Mouse (Mus musculus): ENCODE measurements around the gene Olfr1217.
"Not testable (repeated sequence)": the region's sequence is repeated elsewhere in the genome, so short reads cannot be mapped to it uniquely, and the experiment has no call there.

Gene Olfr1217

DNA sequence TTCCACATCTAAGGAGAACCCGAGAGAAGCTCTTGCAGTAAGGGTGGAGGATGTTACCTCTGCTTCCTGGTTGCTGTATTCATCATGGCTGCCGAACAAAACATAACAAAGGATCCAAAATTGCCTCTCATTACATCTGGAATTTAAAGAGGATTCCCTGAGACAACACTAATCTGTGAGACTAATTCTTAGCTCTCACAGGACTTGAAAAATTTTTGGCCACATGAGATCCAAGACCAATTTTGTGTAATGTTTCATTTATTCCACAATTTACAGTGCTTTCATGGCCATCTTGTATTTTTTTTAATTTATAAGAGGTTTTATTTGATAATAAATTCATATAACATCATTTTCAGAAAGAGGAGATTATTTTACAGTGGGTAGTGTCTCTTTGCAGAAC lies at the start of gene Olfr1217:
TSS of gene Olfr1217 (minus strand) at position 101 of the 400 bp plus-strand sequence.
- DNase-seq = no peak

- no peak for DNase-seq
Observed at GRCm38 (mm10) chr2:89081487-89081886, 49.6 kb upstream of the Olfr1217 start.

GRCm38 (mm10) chr2:89061087-89061486 lies 29.2 kb upstream of the Olfr1217 start, which contains the start of gene Olfr1218:
Olfr1218 (minus strand) TSS chr2:89061187.
- DNase-seq = no peak

GRCm38 (mm10) chr2:89021436-89021835 lies 10.4 kb downstream of the Olfr1217 start:
- not testable (repeated sequence) for DNase-seq

DNA sequence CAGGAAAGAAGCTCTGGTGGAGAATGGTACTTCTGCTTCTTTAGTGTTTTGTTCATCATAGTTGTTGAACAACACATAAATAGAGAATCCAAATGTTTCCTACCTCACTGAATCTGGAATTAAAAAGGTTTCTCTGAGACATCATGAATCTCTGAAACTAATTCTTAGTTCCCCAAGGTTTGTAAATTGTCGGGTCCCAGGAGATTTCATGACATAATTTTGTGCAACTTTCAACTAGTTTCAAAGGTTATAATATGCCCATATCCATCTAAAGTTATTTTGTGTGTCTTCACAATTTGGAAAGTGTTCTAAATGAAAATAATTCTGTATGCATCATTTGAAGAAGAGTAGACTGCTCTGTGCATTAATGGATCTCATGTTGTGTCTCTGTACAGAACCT lies 13.6 kb downstream of the Olfr1217 start, which contains the start of gene Olfr1216:
TSS of gene Olfr1216 (minus strand) at position 101 of the 400 bp plus-strand sequence.
- DNase-seq = no peak

- DNase-seq = no peak
Observed at GRCm38 (mm10) chr2:89006873-89007272, 25.0 kb downstream of the Olfr1217 start, which contains the start of gene Olfr1215. Olfr1215 (minus strand) TSS chr2:89006973.

GRCm38 (mm10) chr2:88992553-88992952 lies 39.3 kb downstream of the Olfr1217 start, which contains the start of gene Olfr1214:
Olfr1214 (minus strand) TSS chr2:88992653.
- DNase-seq = no peak

DNA sequence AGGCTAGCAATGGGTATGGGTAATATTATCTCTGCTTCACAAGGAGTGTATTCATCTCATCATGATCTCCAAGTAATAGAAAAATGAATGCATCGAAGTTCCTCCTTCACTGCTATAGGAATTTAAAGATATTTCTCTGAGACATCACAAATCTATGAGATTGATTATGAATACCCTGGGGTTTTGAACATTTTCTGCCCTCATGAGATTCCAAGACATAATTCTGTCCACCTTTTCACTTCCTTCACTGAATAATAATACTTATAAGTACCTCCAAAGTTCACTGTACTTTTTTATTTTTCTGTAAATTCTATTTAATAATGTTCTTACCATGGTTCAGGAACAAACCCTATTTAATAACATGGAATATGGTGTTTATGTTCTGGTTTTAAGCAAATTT lies 51.7 kb downstream of the Olfr1217 start, which contains the start of gene Gm13762:
TSS of gene Gm13762 (minus strand) at position 101 of the 400 bp plus-strand sequence.
- no peak for DNase-seq
